Mouse (Mus musculus): ENCODE measurements around the gene Sdhaf4. TPM values are rescaled to one million over a fixed set of nuclear protein-coding genes. Genes with fewer than 3 reads are reported as not detected.

Sdhaf4 gene
- total RNA-seq, 1 experiment from 2014 or later: 6.2 TPM

DNA sequence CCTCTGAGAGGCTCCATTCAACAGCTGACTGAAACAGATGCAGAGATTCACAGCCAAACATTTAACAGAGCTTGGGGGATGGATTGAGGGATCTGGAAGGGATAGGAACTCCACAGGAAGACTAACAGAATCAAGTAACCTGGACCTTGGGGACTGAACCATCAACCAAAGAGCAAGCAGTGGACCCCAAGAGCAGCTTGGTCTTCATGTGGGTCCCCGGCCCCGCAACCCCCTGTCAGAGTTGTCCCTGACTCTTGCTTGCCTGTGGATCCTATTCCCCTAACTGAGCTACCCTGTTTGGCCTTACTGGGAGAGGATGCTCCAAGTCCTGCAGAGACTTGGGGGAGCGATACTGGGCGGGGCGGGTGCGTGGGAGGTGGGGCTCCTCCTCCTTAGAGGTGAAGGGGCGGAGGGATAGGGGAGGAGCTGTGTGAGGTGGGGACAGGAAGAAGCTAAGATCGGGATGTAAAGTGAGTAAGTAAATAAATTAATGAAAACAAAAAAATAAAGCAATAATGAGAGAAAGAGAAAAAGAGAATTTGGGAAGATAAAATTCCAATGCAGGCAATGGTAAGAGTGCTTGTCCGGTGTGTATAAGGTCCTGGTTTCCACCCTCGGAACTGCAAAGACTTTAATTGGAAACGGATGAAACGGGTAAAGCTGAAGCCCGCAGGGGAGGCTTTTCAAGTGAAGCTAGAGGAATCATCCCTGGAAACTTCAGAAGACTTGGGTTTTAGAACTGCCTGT lies 46.6 kb downstream of the Sdhaf4 start:
- no peak for ATAC-seq (ENCODE audit: extremely low read depth, insufficient number of reproducible peaks, low FRiP score, poor library complexity, severe bottlenecking)

DNA sequence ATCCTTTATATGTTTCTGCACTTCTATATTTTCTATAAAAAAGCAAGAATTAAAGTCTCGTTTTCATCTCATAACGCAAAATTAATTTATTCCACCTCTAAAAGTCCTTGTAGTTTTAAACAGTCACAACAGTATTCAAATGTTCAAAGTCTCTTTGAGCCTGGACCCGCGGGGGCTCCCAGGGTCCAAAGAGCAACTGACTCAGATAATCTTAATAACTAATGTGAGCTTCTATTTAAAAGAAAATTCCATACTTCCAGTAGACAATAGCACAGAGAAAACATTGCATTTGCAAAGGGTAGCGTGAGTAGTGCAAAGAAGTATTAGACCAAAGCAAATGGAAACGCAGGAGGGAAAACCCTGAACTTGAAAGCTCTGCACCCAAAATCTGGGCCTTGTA lies 47.4 kb downstream of the Sdhaf4 start:
- no peak for ATAC-seq (ENCODE audit: extremely low read depth, insufficient number of reproducible peaks, low FRiP score, poor library complexity, severe bottlenecking)

DNA sequence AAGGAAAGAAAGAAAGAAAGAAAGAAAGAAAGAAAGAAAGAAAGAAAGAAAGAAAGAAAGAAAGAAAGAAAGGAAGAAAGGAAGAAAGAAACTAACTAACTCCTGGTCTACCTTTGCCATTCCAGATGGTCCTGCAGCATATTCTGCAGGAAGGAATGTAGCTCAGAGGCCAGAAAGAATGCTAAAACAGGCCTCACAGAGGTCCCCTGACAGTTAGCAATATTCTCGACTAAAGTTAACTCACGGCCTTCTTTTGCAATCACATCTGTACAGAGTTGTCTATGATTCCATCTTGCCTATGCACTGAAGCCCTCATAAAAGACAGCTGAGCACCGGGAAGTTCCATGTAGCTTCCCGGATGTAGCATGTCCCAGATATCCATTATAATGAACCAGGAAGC lies 49.9 kb downstream of the Sdhaf4 start:
- ATAC-seq (ENCODE audit: extremely low read depth, insufficient number of reproducible peaks, low FRiP score, poor library complexity, severe bottlenecking): no peak

DNA sequence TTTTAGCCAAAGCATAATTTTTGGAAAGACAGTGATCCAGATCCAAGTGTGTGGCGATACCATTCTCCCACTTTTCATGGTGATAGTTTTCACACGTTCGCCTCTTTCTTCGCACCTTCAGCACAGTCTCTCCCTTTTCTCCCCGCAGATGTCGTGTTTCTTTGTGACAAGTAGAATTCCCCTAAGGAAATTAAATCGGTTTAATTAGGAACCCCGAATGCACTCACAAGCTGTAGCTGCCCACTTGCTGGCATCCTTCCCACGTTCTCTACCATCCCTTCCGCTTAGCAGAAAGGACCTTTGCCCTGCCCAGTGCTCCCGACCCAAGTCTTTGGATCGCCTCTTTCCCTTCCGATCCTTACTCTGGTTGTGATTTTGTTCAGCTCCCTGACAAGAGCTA lies 51.5 kb downstream of the Sdhaf4 start:
- ATAC-seq (ENCODE audit: extremely low read depth, insufficient number of reproducible peaks, low FRiP score, poor library complexity, severe bottlenecking): no peak

DNA sequence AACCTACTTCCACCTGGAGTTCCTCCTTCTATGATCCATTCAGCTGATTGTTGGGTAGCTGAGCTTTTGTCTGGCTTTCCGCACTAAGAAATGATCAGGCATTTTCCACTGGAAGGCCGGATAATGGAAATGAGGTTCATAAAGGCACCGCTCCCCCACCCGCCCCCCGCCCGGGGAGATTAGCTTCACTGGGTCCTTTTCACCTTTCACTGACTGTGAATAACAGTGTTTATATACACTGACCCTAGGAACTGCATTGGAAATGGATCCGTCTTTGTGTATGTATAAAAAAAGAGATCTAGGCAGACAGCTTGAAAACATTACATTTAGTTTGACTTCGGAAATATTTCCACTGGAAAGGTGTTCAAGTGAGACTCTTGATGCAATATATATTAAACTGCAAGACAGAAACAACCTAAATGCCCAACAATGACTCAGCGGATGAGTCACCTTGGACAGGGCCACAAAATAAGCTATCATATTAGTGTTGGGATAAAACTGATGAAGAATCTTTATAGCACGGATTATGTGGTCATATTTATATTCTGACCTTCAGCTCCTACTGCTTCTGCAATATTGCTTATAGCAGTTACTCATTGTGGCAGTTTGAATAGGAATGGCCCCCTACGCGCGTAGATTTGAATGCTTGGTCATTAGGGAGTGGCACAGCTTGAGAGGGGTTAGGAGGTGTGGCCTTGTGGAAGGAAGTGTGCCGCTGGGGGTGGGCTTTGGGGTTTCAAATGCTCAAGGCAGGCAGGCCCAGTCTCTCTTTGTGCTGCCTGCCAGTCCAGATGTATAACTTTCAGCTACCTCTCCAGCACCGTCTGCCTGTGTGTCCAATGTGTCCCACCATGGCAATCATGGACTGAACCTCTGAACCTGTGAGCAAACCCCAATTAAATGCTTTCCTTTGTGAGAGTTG lies 56.4 kb downstream of the Sdhaf4 start:
- ATAC-seq (ENCODE audit: extremely low read depth, insufficient number of reproducible peaks, low FRiP score, poor library complexity, severe bottlenecking): no peak

DNA sequence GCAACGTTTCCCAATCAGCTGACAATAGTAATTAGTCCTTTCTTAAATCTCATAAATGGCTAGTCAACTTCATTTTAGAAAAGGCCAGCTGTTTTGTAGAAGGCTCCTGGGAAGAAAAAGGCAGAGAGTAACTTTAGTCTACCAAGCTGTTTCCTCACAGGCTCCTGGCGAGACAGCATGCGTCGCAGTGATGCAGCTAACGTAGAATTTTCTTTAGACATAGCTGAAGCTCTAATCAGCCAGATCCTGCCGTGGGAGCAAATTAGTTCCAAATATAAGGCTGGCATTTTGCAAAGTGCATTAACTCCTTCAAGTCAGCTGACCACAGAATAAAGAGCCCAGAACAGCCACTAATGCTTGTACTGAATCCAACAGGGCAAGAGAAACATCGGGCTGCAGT lies 57.2 kb downstream of the Sdhaf4 start:
- ATAC-seq (ENCODE audit: extremely low read depth, insufficient number of reproducible peaks, low FRiP score, poor library complexity, severe bottlenecking): no peak

Other genes starting within 250 kb of the Sdhaf4 start
- gene B3gat2, start 243.9 kb downstream of the Sdhaf4 start, total RNA-seq (2017): 0.47 and 0.74 TPM in 2 replicates
- 45.9 and 52.1 TPM in 2 replicates for gene Smap1, start 83.3 kb downstream of the Sdhaf4 start, total RNA-seq (2017)
- gene Fam135a, start 94.7 kb upstream of the Sdhaf4 start, total RNA-seq (2017): 0.25 and 0.81 TPM in 2 replicates
- gene Col9a1, start 172.0 kb upstream of the Sdhaf4 start, total RNA-seq (2017): not detected in 2 replicates

Data from neutrophil, adult 5-6 weeks (primary cell).